Mouse (Mus musculus) left cerebral cortex, adult 2 months (tissue): Measurements from ENCODE around the gene Mn1. TPM values are rescaled to one million over a fixed set of nuclear protein-coding genes. Genes with fewer than 3 reads are reported as not detected.
A peak's percentile ranks its signal among the peaks of the same experiment; 100 is the strongest.

Source experiments
- DNase-seq, 2 experiments: peaks; one replicate each; pipeline ENCODE4 v3.0.0; 2021 to 2022; ENCODE audit warnings: low spot score in 2 of 2, mixed read lengths in 1 of 2; ENCODE audit errors: extremely low spot score in 1 of 2
- H3K27ac ChIP-seq: fragments of 200-600 bp; 2 replicates; pipeline ENCODE4 v1.8.1; 2022
- H3K4me3 ChIP-seq: fragments of 200-600 bp; 2 replicates; pipeline ENCODE4 v1.8.1; 2022
- CTCF ChIP-seq: fragments of 200-600 bp; IDR thresholded peaks from 2 replicates; pipeline ENCODE4 v1.8.1; 2022; ENCODE audit warnings: antibody characterized with exemption, mild to moderate bottlenecking, moderate library complexity
- intact Hi-C: fragments of 180-260 bp; cut with DNase I; formaldehyde crosslinking; loops from one replicate; pipeline ENCODE4 v1.15.1; 2025
- total RNA-seq, 2 experiments: library from RNA; stranded (reverse); gene quantifications; 2 replicates each; pipeline ENCODE4 v1.2.3; 2021

Mn1 gene
- total RNA-seq, 2 experiments from 2014 or later: 61.9 to 76.6 TPM

- H3K27ac ChIP-seq: peak overlapping the region; percentile 90
- no peak for TF ChIP-seq CTCF
- intact Hi-C loops: loop anchor here (2.0 kb wide), 1 partner anchor 92 kb away; no protein-coding TSS in a partner anchor
- peak overlapping the region; percentile 89 for H3K4me3 ChIP-seq
- DNase-seq: no peak
These were observed 5.8 kb downstream of the Mn1 start for GRCm38 (mm10) chr5:111423011-111423410.

DNA sequence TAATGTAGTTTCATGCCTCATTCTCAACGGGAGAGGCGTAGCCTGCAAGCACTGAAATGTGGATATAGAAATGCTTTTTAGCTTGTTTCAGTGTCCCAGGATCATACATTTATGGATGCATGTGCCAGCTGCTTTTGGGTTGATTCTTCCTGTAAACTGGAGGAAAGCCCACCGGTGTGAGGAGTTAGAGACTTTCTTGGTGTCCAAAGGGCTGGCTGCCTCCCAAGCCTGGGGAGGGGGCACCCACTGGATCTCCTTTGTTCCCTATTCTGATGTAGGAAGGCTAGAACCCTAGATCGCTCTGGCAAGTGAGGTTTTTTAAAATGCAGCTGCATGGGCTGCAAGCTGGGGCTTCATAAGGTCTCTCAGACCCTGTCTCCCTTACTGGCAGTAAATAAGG is 6.5 kb downstream of the Mn1 start:
- no peak for DNase-seq
- peak overlapping the region; percentile 89 for H3K4me3 ChIP-seq
- no peak for TF ChIP-seq CTCF
- intact Hi-C loops: loop anchor here (2.0 kb wide), 1 partner anchor 91 kb away; no protein-coding TSS in a partner anchor
- H3K27ac ChIP-seq: peak overlapping the region; percentile 68

- Histone ChIP-seq H3K4me3 (peak overlapping the region; percentile 89), H3K27ac (peak overlapping the region; percentile 68)
- DNase-seq: no peak
These were observed 8.7 kb downstream of the Mn1 start for GRCm38 (mm10) chr5:111425813-111426212.

GRCm38 (mm10) chr5:111426249-111426648 is 9.1 kb downstream of the Mn1 start:
- Histone ChIP-seq H3K4me3 (peak overlapping the region; percentile 89), H3K27ac (peak overlapping the region; percentile 68)
- intact Hi-C loops: no loop called here
- TF ChIP-seq CTCF: no peak
- DNase-seq: no peak

More at GRCm38 (mm10) chr5:111425813-111426212, 8.7 kb downstream of the Mn1 start:
- TF ChIP-seq CTCF: no peak
- intact Hi-C loops: no loop called here

GRCm38 (mm10) chr5:111428882-111429281 is 11.7 kb downstream of the Mn1 start:
- H3K27ac ChIP-seq: peak overlapping the region; percentile 68; the same call in 1 of the 2 replicates
- intact Hi-C loops: loop anchor here (2.0 kb wide), 1 partner anchor 44 kb away; no protein-coding TSS in a partner anchor
- no peak for TF ChIP-seq CTCF

DNA sequence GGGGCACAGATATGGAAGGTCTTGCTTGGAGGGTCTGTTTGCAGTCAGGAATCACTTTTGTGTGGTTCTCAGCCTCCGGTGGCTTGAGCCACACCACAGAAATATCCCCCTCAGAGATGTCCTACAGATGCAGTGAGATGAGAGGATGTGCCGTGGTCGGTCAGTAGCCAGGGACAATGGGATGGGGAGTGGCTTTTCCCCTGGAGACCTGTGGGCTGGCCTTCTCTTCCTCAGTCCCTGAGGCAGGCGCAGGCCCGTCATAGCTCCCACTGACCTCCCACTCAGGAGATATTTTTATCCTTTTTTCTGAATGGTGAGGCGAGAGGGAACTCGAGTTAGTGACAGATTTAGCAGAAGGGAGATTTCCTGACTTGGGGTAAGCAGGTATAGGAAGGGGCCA is 12.6 kb downstream of the Mn1 start:
- no peak for TF ChIP-seq CTCF
- H3K27ac ChIP-seq: peak overlapping the region; percentile 87
- intact Hi-C loops: loop anchor here (2.0 kb wide), 1 partner anchor 43 kb away; no protein-coding TSS in a partner anchor
- H3K4me3 ChIP-seq: peak overlapping the region; percentile 24; the same call in 1 of the 2 replicates
- DNase-seq: no peak

More at GRCm38 (mm10) chr5:111428882-111429281, 11.7 kb downstream of the Mn1 start:
- no peak overlapping the region for H3K4me3 ChIP-seq
- no peak for DNase-seq

GRCm38 (mm10) chr5:111431007-111431730 is 14.0 kb downstream of the Mn1 start:
- intact Hi-C loops: no loop called here
- no peak for TF ChIP-seq CTCF
- no peak for DNase-seq
- Histone ChIP-seq H3K27ac (peak overlapping the region; percentile 64), H3K4me3 (no peak overlapping the region)

- TF ChIP-seq CTCF: no peak
These were observed 15.7 kb downstream of the Mn1 start for GRCm38 (mm10) chr5:111432842-111433241.

GRCm38 (mm10) chr5:111434342-111434842 is 17.2 kb downstream of the Mn1 start:
- intact Hi-C loops: no loop called here
- H3K4me3 ChIP-seq: no peak overlapping the region
- H3K27ac ChIP-seq: peak overlapping the region; percentile 50
- TF ChIP-seq CTCF: no peak
- no peak for DNase-seq

More at GRCm38 (mm10) chr5:111432842-111433241, 15.7 kb downstream of the Mn1 start:
- DNase-seq: no peak
- H3K4me3 ChIP-seq: no peak overlapping the region
- peak overlapping the region; percentile 64 for H3K27ac ChIP-seq
- intact Hi-C loops: no loop called here

DNA sequence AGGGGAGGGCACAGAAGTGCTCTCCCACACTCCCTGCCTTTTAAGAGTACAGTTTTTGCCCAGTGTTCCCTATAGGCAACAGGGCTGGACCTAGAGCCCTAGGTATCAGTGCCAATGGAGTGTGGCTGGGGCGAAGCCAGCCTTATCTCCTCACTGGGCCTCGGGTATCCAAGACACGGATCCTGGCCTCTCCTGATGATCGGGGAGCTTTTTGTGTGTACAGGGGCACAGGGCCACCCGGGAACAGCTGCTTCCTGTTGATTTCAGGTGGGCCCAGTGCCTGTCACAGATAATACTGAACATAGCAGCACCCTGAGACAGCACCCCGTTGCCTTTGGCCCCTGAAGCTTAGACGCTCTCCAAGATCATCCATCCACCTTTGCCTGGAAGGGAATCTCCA is 19.1 kb downstream of the Mn1 start:
- Histone ChIP-seq H3K4me3 (no peak overlapping the region), H3K27ac (peak overlapping the region; percentile 47; the same call in 1 of the 2 replicates)
- intact Hi-C loops: no loop called here
- no peak for TF ChIP-seq CTCF
- no peak for DNase-seq

DNA sequence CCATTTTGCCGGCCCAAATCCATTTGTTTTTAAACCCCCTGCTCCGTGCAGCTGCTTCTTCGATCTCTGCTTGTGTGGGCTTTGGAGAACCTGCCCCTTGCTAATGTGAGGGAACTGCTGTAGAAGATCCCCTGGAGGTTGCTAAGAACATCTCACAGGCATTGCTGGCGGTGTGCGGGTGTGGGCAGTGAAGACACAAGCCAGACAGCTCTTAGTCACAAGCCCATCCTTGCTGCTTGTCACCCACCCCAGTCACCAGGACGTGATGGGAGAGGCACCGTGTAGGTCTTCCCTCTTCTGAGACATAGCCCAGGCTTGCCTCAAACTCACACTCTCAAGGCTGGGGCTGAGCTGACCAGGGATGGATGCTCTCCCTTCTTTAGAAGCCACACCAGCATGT is 20.0 kb downstream of the Mn1 start:
- peak in 1 of 2 experiments; percentile 37 for DNase-seq
- H3K27ac ChIP-seq: peak overlapping the region; percentile 55
- H3K4me3 ChIP-seq: no peak overlapping the region
- intact Hi-C loops: no loop called here
- no peak; the same call in 1 of the 2 replicates for TF ChIP-seq CTCF

GRCm38 (mm10) chr5:111438336-111438735 is 21.2 kb downstream of the Mn1 start:
- intact Hi-C loops: no loop called here
- H3K27ac ChIP-seq: no peak overlapping the region
- DNase-seq: no peak
- TF ChIP-seq CTCF: no peak
- H3K4me3 ChIP-seq: no peak overlapping the region
